Mouse (Mus musculus) liver, embryonic 14.5 days (tissue): ENCODE results near the gene Inpp5b. TPM values are rescaled to one million over a fixed set of nuclear protein-coding genes. Genes with fewer than 3 reads are reported as not detected.
A peak's percentile ranks its signal among the peaks of the same experiment; 100 is the strongest.

ENCODE experiments used
- ATAC-seq: fragments of 200-750 bp; cut with Nextera tagmentation; 2 replicates; pipeline ENCODE4 v1.8.0; 2017; ENCODE audit warnings: moderate number of reproducible peaks, mild to moderate bottlenecking, moderate library complexity; ENCODE audit not compliant: insufficient read depth
- DNase-seq, 3 experiments: peaks; one replicate each; pipeline ENCODE4 v3.0.0-alpha.2; 2012 to 2013; ENCODE audit warnings: low read depth in 3 of 3, low spot score in 3 of 3
- H3K27ac ChIP-seq: fragments of 300-500 bp; sonication (generic); 2 replicates; pipeline ENCODE4 v1.5.1; 2014; ENCODE audit warnings: moderate library complexity, mild to moderate bottlenecking, control low read depth, inconsistent platforms
- H3K27me3 ChIP-seq: fragments of 300-500 bp; sonication (generic); 2 replicates; pipeline ENCODE4 v1.6.1; 2014; ENCODE audit warnings: mild to moderate bottlenecking, low read length, moderate library complexity; ENCODE audit not compliant: control insufficient read depth, insufficient read depth
- H3K36me3 ChIP-seq: fragments of 300-500 bp; sonication (generic); replicated peaks from 2 replicates; pipeline ENCODE4 v1.6.1; 2014; ENCODE audit warnings: low read depth; ENCODE audit not compliant: control insufficient read depth, insufficient read depth
- H3K4me1 ChIP-seq, 2 experiments: fragments of 200-500 bp in 1 of 2; fragments of 300-500 bp in 1 of 2; sonication (generic) in 1 of 2; replicated peaks; 2 replicates each; pipeline ENCODE4 v1.6.1; 2012 to 2014; ENCODE audit warnings: antibody characterized with exemption in 1 of 2, inconsistent platforms in 1 of 2, low read length in 1 of 2; ENCODE audit not compliant: control insufficient read depth in 2 of 2, insufficient read depth in 2 of 2
- H3K4me2 ChIP-seq: fragments of 300-500 bp; sonication (generic); 2 replicates; pipeline ENCODE4 v1.6.1; 2014; ENCODE audit warnings: low read depth, mild to moderate bottlenecking, control low read depth, moderate library complexity
- H3K4me3 ChIP-seq, 2 experiments: fragments of 200-500 bp in 1 of 2; fragments of 300-500 bp in 1 of 2; sonication (generic) in 1 of 2; 2 replicates each; pipeline ENCODE4 v1.5.1; 2012 to 2014; ENCODE audit warnings: low read depth in 2 of 2, low read length in 2 of 2, mild to moderate bottlenecking in 2 of 2, control low read depth in 1 of 2, inconsistent platforms in 1 of 2, moderate library complexity in 1 of 2; ENCODE audit not compliant: insufficient read depth in 1 of 2
- H3K9ac ChIP-seq: fragments of 300-500 bp; sonication (generic); replicated peaks from 2 replicates; pipeline ENCODE4 v1.6.1; 2014; ENCODE audit warnings: mild to moderate bottlenecking, control low read depth, moderate library complexity
- H3K9me3 ChIP-seq: fragments of 300-500 bp; sonication (generic); 2 replicates; pipeline ENCODE4 v1.6.1; 2016; ENCODE audit warnings: low read length, mixed read lengths; ENCODE audit not compliant: control insufficient read depth
- CTCF ChIP-seq: IDR thresholded peaks from 2 replicates; pipeline ENCODE4 v1.5.1; 2016; ENCODE audit warnings: antibody characterized with exemption, low read depth, control low read depth
- EP300 ChIP-seq: IDR thresholded peaks from 2 replicates; pipeline ENCODE4 v1.6.1; 2016; ENCODE audit warnings: antibody characterized with exemption, low read depth
- WGBS: fragments of 180-500 bp; shearing (Covaris S2); extraction: QIAGEN DNeasy Blood & Tissue Kit; methylation state at CpG from one replicate; pipeline ENCODE4 v1.1.7; 2014; ENCODE audit not compliant: insufficient replicate concordance; 5-methylcytosine and 5-hydroxymethylcytosine counted together
- polyA plus RNA-seq, 2 experiments: library from polyadenylated mRNA; depleted of rRNA in 1 of 2; stranded (reverse) in 1 of 2; unstranded in 1 of 2; fragments of >200 nt; fragmentation: Nextera tagmentation in 1 of 2; extraction: Ambion mirVana in 1 of 2; gene quantifications; 2 replicates each; pipeline versions ENCODE4 v1.2.1 to v1.2.3; 2012 to 2014

The Inpp5b gene
- polyA plus RNA-seq, 2 experiments: 36.6 to 36.7 TPM

DNA sequence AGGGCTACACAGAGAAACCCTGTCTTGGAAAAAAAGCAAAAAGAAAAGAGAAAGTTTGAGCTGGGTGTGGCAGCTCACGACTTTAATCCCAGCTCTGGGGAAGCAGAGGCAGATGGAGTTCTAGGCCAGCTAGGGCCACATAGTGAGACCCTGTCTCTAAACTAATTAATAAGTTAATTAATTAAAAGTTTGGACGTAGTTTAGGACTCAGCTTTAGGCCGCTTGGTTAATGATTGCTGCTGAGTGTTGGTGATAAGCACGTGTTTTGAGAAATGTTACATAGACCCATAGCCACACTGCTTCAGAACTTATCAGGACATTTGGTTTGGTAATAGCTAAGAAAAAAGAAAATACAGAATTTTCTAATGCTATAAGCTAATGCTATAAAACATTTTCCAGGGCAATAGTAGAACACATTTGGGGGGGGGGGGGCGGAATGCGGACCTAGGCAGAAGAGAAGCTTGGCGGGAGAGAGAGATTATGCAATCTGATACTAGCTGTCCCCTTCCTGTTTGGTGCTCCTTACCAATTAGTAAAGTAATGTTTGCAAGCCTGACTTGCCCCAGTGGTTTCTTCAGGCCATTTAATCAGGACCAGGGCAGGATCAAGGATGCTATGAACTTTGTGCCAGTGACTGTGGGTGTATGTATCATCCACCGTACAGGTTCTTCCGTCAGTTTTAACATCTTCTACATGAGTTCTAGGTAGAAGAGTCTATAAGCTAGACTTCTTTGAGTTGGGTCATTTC, 67.7 kb downstream of the Inpp5b start:
- Histone ChIP-seq H3K4me3 (no peak overlapping the region), H3K9ac (no peak overlapping the region), H3K27me3 (no peaks in the 10 kb centered on the region), H3K36me3 (peaks cover 37% of the 10 kb centered on the region), H3K4me2 (peak overlapping the region; percentile 0; the same call in 1 of the 2 replicates), H3K4me1 (peaks cover 4 to 31% of the 10 kb centered on the region in 2 experiments; a peak in 3 of 4 replicates), H3K27ac (no peak overlapping the region), H3K9me3 (no peaks in the 10 kb centered on the region)
- ATAC-seq (no peak), DNase-seq (no peak)
- 43% methylated on average over 9 of the region's 9 CpGs for WGBS
- no peak for TF ChIP-seq EP300
- no peak for TF ChIP-seq CTCF

- TF ChIP-seq EP300: no peak
- TF ChIP-seq CTCF: no peak
- WGBS: 72% methylated on average over 7 of the region's 7 CpGs
- no peak for ATAC-seq
- DNase-seq: no peak
- Histone ChIP-seq H3K9me3 (no peaks in the 10 kb centered on the region), H3K27me3 (no peaks in the 10 kb centered on the region), H3K4me2 (no peak overlapping the region), H3K9ac (no peak overlapping the region), H3K27ac (no peak overlapping the region), H3K4me3 (no peak overlapping the region), H3K36me3 (peaks cover 33% of the 10 kb centered on the region), H3K4me1 (peaks cover 4 to 27% of the 10 kb centered on the region in 2 experiments; a peak in 2 of 4 replicates)
These were observed 68.4 kb downstream of the Inpp5b start for GRCm38 (mm10) chr4:124810056-124810455.

- no peaks in the 10 kb centered on the region for H3K27me3 ChIP-seq
- no peak overlapping the region for H3K4me3 ChIP-seq
- H3K9ac ChIP-seq: no peak overlapping the region
- no peaks in the 10 kb centered on the region for H3K9me3 ChIP-seq
- ATAC-seq (no peak), DNase-seq (no peak)
- H3K4me1 ChIP-seq: peaks cover 4 to 19% of the 10 kb centered on the region in 2 experiments; a peak in 2 of 4 replicates
- no peak overlapping the region for H3K27ac ChIP-seq
- TF ChIP-seq EP300: no peak
- TF ChIP-seq CTCF: no peak
- no peak overlapping the region for H3K4me2 ChIP-seq
- H3K36me3 ChIP-seq: peaks cover 26% of the 10 kb centered on the region
- 70% methylated on average over 9 of the region's 9 CpGs for WGBS
These were observed 69.8 kb downstream of the Inpp5b start for GRCm38 (mm10) chr4:124811347-124811975.

GRCm38 (mm10) chr4:124815901-124816300, 74.3 kb downstream of the Inpp5b start:
- TF ChIP-seq CTCF (no peak), EP300 (no peak)
- H3K27ac ChIP-seq: no peak overlapping the region
- H3K4me2 ChIP-seq: no peak overlapping the region
- WGBS: 85% methylated on average over 11 of the region's 11 CpGs
- H3K9me3 ChIP-seq: no peaks in the 10 kb centered on the region
- no peak overlapping the region for H3K4me3 ChIP-seq
- peaks cover 25% of the 10 kb centered on the region for H3K36me3 ChIP-seq
- H3K27me3 ChIP-seq: no peaks in the 10 kb centered on the region
- H3K4me1 ChIP-seq: peaks cover 0 to 14% of the 10 kb centered on the region in 2 experiments; a peak in 2 of 4 replicates
- ATAC-seq (no peak), DNase-seq (no peak)
- no peak overlapping the region for H3K9ac ChIP-seq

DNA sequence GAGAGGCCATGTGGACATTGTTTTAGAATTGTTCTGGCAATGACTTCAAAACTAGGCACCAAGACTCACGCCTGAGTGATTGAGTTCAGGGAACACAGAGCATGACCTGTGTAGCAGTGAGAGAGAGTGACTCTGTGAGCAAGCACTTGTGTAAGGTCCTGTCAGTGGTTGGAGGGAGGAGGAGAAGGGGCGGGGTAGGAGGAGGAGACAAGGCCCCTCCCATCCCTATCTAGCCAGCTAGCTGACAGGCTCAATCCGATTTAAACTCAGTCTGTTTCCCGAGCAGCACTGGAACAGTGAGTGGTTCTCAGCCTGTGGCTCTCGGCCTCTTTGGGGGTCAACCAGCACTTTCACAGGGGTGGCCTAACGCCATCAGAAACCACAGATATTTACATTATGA, 76.2 kb downstream of the Inpp5b start:
- H3K4me3 ChIP-seq: no peak overlapping the region
- H3K27me3 ChIP-seq: no peaks in the 10 kb centered on the region
- no peak overlapping the region for H3K9ac ChIP-seq
- peak; percentile 58 to 66 (median 62) for DNase-seq
- H3K27ac ChIP-seq: no peak overlapping the region
- H3K9me3 ChIP-seq: no peaks in the 10 kb centered on the region
- 0 out of 2 replicates have a peak overlapping the region, but pooled peaks have one; percentile 12 for H3K4me2 ChIP-seq
- peak; percentile 94 for ATAC-seq
- peaks cover 0 to 14% of the 10 kb centered on the region in 2 experiments; a peak in 2 of 4 replicates for H3K4me1 ChIP-seq
- TF ChIP-seq EP300 (no peak), CTCF (no peak)
- H3K36me3 ChIP-seq: peaks cover 25% of the 10 kb centered on the region
- WGBS: 16% methylated on average over 6 of the region's 6 CpGs
